Mouse (Mus musculus): ENCODE data around the gene Cryba2. TPM values are rescaled to one million over a fixed set of nuclear protein-coding genes. Genes with fewer than 3 reads are reported as not detected.

Cryba2 gene
- polyA plus RNA-seq, 1 experiment from 2014 or later, result not detected

DNA sequence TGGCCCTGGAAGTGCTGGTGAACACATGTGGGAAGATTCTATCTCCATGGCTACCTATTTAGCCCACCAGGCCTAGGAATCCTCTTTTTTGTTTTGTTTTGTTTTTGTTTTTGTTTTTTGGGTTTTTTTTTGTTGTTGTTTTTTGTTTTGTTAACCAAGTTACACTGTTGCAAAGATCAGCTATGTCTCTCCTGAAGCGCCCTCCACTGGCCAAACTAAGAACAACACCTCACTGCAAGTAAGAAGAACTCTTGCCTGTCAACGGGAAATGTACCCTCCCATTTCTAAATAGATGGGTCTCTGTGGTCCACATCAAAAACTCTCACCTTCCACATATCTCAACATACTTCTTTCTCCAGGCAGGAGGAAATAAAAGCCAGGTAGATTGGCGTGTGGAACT, 8.7 kb upstream of the Cryba2 start:
- Histone ChIP-seq H3K4me2 (no peak overlapping the region), H3K27ac (replicated peaks) (no peak overlapping the region), H3K4me3 (replicated peaks) (no peak overlapping the region), H3K9ac (no peak overlapping the region), H3K27me3 (peaks cover 81% of the 10 kb centered on the region), H3K9me3 (replicated peaks) (no peaks in the 10 kb centered on the region), H3K4me1 (replicated peaks) (no peaks in the 10 kb centered on the region), H3K36me3 (replicated peaks) (no peaks in the 10 kb centered on the region)
- 5% methylated on average over 3 of the region's 3 CpGs for WGBS (ENCODE audit: insufficient replicate concordance)
- no peak for ATAC-seq (ENCODE audit: insufficient read depth)

DNA sequence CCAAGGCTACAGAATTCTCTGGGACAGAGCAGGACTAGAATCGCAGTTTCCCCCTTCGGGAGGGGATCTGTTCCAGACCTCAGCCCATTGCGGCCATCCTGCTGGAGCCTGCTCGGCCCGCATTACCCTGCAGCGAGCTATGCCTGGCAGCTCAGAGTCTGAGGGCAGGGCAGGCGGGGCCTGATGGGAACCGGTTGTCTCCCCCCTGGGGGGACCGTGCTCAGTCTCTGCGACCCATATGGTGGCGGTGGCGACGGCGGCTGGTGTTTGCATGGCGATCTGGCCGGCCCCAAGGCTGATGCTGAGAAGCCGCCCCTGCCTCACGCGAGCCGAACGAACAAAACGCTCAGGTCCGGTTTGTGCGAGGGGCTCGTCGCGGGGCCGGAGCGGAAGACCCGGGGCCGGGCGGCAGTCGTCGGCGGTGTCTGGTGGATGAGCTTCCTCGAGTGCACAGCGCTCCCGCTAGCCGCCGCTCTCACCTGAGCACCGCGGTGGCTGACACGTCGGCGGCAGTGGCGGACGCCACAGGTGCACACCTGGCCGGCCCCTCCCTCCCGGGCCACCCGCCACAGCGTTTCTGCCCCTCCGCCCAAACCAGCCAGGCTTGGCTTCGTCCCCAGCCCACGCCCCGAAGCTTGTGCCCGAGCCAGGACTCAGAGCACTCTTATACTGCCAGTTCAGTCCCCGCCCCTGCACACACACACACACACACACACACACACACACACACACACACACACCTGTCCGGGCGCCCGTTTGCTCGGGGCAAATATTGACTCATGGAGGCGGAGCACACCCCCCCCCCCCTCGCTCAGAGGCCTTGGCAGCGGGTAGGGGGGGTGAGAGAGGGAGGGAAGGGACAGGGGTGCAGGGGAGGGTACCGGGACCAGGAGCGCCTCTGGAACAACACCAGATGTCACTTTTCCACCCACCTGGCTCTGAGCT, 7.7 kb upstream of the Cryba2 start:
- peak; percentile 69; the same call in 1 of the 2 replicates for ATAC-seq (ENCODE audit: insufficient read depth)
- peaks cover 88% of the 10 kb centered on the region for H3K27me3 ChIP-seq
- no peaks in the 10 kb centered on the region for H3K36me3 ChIP-seq (replicated peaks)

GRCm38 (mm10) chr1:74898656-74899431, 5.9 kb upstream of the Cryba2 start:
- no peak overlapping the region for H3K9ac ChIP-seq
- ATAC-seq (ENCODE audit: insufficient read depth), result no peak
- no peaks in the 10 kb centered on the region for H3K9me3 ChIP-seq (replicated peaks)
- H3K27me3 ChIP-seq, result peaks cover 95% of the 10 kb centered on the region
- no peak overlapping the region for H3K4me2 ChIP-seq
- H3K4me1 ChIP-seq (replicated peaks), result no peaks in the 10 kb centered on the region
- no peak overlapping the region for H3K27ac ChIP-seq (replicated peaks)
- WGBS (ENCODE audit: insufficient replicate concordance), result 5% methylated on average over 9 of the region's 10 CpGs
- H3K36me3 ChIP-seq (replicated peaks), result no peaks in the 10 kb centered on the region
- no peak overlapping the region for H3K4me3 ChIP-seq (replicated peaks)

More for the DNA sequence above, 7.7 kb upstream of the Cryba2 start:
- 2% methylated on average over 63 of the region's 66 CpGs for WGBS (ENCODE audit: insufficient replicate concordance)
- H3K4me2 ChIP-seq, result peak overlapping the region; percentile 56
- no peaks in the 10 kb centered on the region for H3K4me1 ChIP-seq (replicated peaks)
- H3K9ac ChIP-seq, result no peak overlapping the region
- no peak overlapping the region for H3K27ac ChIP-seq (replicated peaks)
- H3K9me3 ChIP-seq (replicated peaks), result no peaks in the 10 kb centered on the region
- peak overlapping the region; percentile 21 for H3K4me3 ChIP-seq (replicated peaks)

GRCm38 (mm10) chr1:74897976-74898375, 5.0 kb upstream of the Cryba2 start:
- H3K27me3 ChIP-seq, result peaks cover 96% of the 10 kb centered on the region
- 17% methylated on average over 7 of the region's 7 CpGs for WGBS (ENCODE audit: insufficient replicate concordance)
- H3K4me1 ChIP-seq (replicated peaks), result no peaks in the 10 kb centered on the region
- no peak for ATAC-seq (ENCODE audit: insufficient read depth)
- no peaks in the 10 kb centered on the region for H3K9me3 ChIP-seq (replicated peaks)
- H3K4me2 ChIP-seq, result no peak overlapping the region
- H3K9ac ChIP-seq, result no peak overlapping the region
- H3K36me3 ChIP-seq (replicated peaks), result no peaks in the 10 kb centered on the region
- no peak overlapping the region for H3K4me3 ChIP-seq (replicated peaks)
- H3K27ac ChIP-seq (replicated peaks), result no peak overlapping the region

- 9% methylated on average over 4 of the region's 4 CpGs for WGBS (ENCODE audit: insufficient replicate concordance)
- no peak for ATAC-seq (ENCODE audit: insufficient read depth)
- H3K4me2 ChIP-seq, result no peak overlapping the region
Measured at GRCm38 (mm10) chr1:74894966-74895365, 2.0 kb upstream of the Cryba2 start.

GRCm38 (mm10) chr1:74892351-74893133, 401 bp downstream of the Cryba2 start:
- Histone ChIP-seq H3K4me1 (replicated peaks) (no peaks in the 10 kb centered on the region), H3K4me3 (replicated peaks) (no peak overlapping the region), H3K4me2 (no peak overlapping the region), H3K9me3 (replicated peaks) (no peaks in the 10 kb centered on the region), H3K36me3 (replicated peaks) (no peaks in the 10 kb centered on the region), H3K27ac (replicated peaks) (no peak overlapping the region), H3K9ac (no peak overlapping the region), H3K27me3 (peaks cover 92% of the 10 kb centered on the region)
- 3% methylated on average over 39 of the region's 39 CpGs for WGBS (ENCODE audit: insufficient replicate concordance)
- ATAC-seq (ENCODE audit: insufficient read depth), result no peak

More at GRCm38 (mm10) chr1:74894966-74895365, 2.0 kb upstream of the Cryba2 start:
- Histone ChIP-seq H3K27ac (replicated peaks) (no peak overlapping the region), H3K36me3 (replicated peaks) (no peaks in the 10 kb centered on the region), H3K4me3 (replicated peaks) (no peak overlapping the region), H3K27me3 (peaks cover 96% of the 10 kb centered on the region), H3K9ac (no peak overlapping the region), H3K9me3 (replicated peaks) (no peaks in the 10 kb centered on the region), H3K4me1 (replicated peaks) (no peaks in the 10 kb centered on the region)

- Histone ChIP-seq H3K4me3 (replicated peaks) (no peak overlapping the region), H3K9ac (no peak overlapping the region), H3K4me2 (no peak overlapping the region), H3K9me3 (replicated peaks) (no peaks in the 10 kb centered on the region), H3K36me3 (replicated peaks) (no peaks in the 10 kb centered on the region), H3K27ac (replicated peaks) (no peak overlapping the region), H3K4me1 (replicated peaks) (no peaks in the 10 kb centered on the region), H3K27me3 (peaks cover 93% of the 10 kb centered on the region)
- ATAC-seq (ENCODE audit: insufficient read depth), result no peak
- 0% methylated on average over 5 of the region's 8 CpGs for WGBS (ENCODE audit: insufficient replicate concordance)
Measured at GRCm38 (mm10) chr1:74891513-74891912, 1.4 kb downstream of the Cryba2 start.

DNA sequence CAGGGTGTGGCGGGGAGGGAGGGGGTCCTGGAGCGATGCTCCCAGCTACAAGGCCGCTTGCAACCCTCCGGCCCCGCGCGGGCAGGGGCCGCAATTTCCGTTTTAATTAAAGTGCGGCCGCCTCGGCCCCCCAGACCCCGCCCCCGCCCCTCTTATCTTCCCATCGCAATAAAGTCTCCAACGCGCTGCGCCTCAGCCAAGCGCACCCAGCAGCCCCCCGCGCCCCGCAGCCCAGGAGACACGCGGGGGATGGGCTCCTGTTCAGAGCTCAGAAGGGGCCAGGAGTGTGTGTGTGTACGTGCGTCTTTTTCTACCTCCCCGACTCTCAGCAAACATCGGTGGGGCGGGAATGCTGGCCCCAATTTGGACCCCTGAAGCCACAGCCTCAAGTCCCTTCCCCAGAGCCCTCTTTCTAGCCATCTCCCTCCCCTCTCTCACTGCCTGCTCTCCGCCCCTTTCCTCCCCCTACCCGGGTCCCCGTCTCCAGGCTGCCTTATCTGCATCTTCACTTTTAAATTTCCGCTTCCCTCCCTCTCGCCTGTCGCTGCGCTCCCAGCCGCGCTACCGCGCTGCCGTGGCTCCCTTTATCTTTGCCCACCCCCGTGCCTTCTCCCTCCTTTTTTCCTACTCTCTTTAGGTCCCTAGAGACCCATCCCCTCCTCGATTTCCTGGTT, 7.4 kb downstream of the Cryba2 start, which contains the start of gene Fev:
TSS of gene Fev (minus strand) at position 51 of the 674 bp plus-strand sequence.
- H3K4me1 ChIP-seq (replicated peaks), result 0 out of 2 replicates have a peak, but pooled peaks cover 3% of the 10 kb centered on the region
- 1% methylated on average over 43 of the region's 43 CpGs for WGBS (ENCODE audit: insufficient replicate concordance)
- H3K9ac ChIP-seq, result no peak within 1 kb of the TSS
- H3K27ac ChIP-seq (replicated peaks), result no peak within 1 kb of the TSS
- H3K9me3 ChIP-seq (replicated peaks), result no peaks in the 10 kb centered on the region
- H3K4me2 ChIP-seq, result peak within 1 kb of the TSS; percentile 15
- no peaks in the 10 kb centered on the region for H3K36me3 ChIP-seq (replicated peaks)
- no peak for ATAC-seq (ENCODE audit: insufficient read depth)
- peaks cover 95% of the 10 kb centered on the region for H3K27me3 ChIP-seq
- no peak within 1 kb of the TSS for H3K4me3 ChIP-seq (replicated peaks)

- ATAC-seq (ENCODE audit: insufficient read depth), result no peak
- Histone ChIP-seq H3K9me3 (replicated peaks) (no peaks in the 10 kb centered on the region), H3K4me1 (replicated peaks) (0 out of 2 replicates have a peak, but pooled peaks cover 3% of the 10 kb centered on the region), H3K36me3 (replicated peaks) (no peaks in the 10 kb centered on the region), H3K4me2 (peak overlapping the region; percentile 15), H3K27me3 (peaks cover 92% of the 10 kb centered on the region), H3K27ac (replicated peaks) (no peak overlapping the region), H3K9ac (no peak overlapping the region), H3K4me3 (replicated peaks) (no peak overlapping the region)
- under 1% methylated on average over 57 of the region's 57 CpGs for WGBS (ENCODE audit: insufficient replicate concordance)
Measured at GRCm38 (mm10) chr1:74884196-74885141, 8.5 kb downstream of the Cryba2 start.
